Mouse (Mus musculus) brain, embryonic 14.5 days (tissue): ENCODE data around the gene Msrb3.

Experiments used
- CTCF ChIP-seq: fragments of 200-500 bp; IDR thresholded peaks from 2 replicates; pipeline ENCODE4 v1.5.1; 2012; ENCODE audit warnings: inconsistent platforms, mild to moderate bottlenecking, moderate library complexity, borderline replicate concordance; ENCODE audit not compliant: insufficient read depth, insufficient read length; ENCODE audit errors: extremely low read depth
- POLR2A ChIP-seq: fragments of 200-500 bp; IDR thresholded peaks from 2 replicates; pipeline ENCODE4 v1.6.1; 2012; ENCODE audit warnings: mild to moderate bottlenecking, inconsistent platforms, borderline replicate concordance; ENCODE audit not compliant: poor library complexity, insufficient read depth, insufficient read length, severe bottlenecking; ENCODE audit errors: extremely low read depth

- no peak for TF ChIP-seq CTCF
- no peak for TF ChIP-seq POLR2A
Measured at GRCm38 (mm10) chr10:120826795-120827669, 71.9 kb downstream of the Msrb3 start.
